Mouse (Mus musculus) stomach, embryonic 14.5 days (tissue): ENCODE data around the gene Il11ra1. TPM values are rescaled to one million over a fixed set of nuclear protein-coding genes. Genes with fewer than 3 reads are reported as not detected.

Experiments used
- ATAC-seq: fragments of 200-750 bp; cut with Nextera tagmentation; 2 replicates; pipeline ENCODE4 v1.8.0; 2017; ENCODE audit warnings: low read depth, moderate TSS enrichment; ENCODE audit not compliant: insufficient number of reproducible peaks, insufficient read depth, low FRiP score
- H3K27ac ChIP-seq: fragments of 300-500 bp; sonication (generic); 2 replicates; pipeline ENCODE4 v1.5.1; 2014; ENCODE audit warnings: mild to moderate bottlenecking, low read length, moderate library complexity, mixed read lengths
- H3K27me3 ChIP-seq: fragments of 300-500 bp; sonication (generic); 2 replicates; pipeline ENCODE4 v1.6.1; 2014; ENCODE audit warnings: low read length, control low read depth, mixed read lengths; ENCODE audit not compliant: control insufficient read depth, insufficient read depth
- H3K36me3 ChIP-seq: fragments of 300-500 bp; sonication (generic); 2 replicates; pipeline ENCODE4 v1.6.1; 2014; ENCODE audit warnings: mild to moderate bottlenecking, control low read depth, low read length, moderate library complexity, mixed read lengths; ENCODE audit not compliant: control insufficient read depth, insufficient read depth
- H3K4me1 ChIP-seq: fragments of 300-500 bp; sonication (generic); 2 replicates; pipeline ENCODE4 v1.6.1; 2014; ENCODE audit warnings: low read length, control low read depth, mixed read lengths; ENCODE audit not compliant: control insufficient read depth, insufficient read depth
- H3K4me2 ChIP-seq: fragments of 300-500 bp; sonication (generic); replicated peaks from 2 replicates; pipeline ENCODE4 v1.6.1; 2014; ENCODE audit warnings: low read depth, low read length, control low read depth
- H3K4me3 ChIP-seq: fragments of 300-500 bp; sonication (generic); 2 replicates; pipeline ENCODE4 v1.5.1; 2014; ENCODE audit warnings: low read depth, low read length, control low read depth
- H3K9ac ChIP-seq: fragments of 300-500 bp; sonication (generic); replicated peaks from 2 replicates; pipeline ENCODE4 v1.6.1; 2014; ENCODE audit warnings: low read depth, mild to moderate bottlenecking, control low read depth, low read length, moderate library complexity, mixed read lengths
- H3K9me3 ChIP-seq: fragments of 300-500 bp; sonication (generic); 2 replicates; pipeline ENCODE4 v1.6.1; 2016; ENCODE audit warnings: low read depth, low read length, control low read depth; ENCODE audit not compliant: control insufficient read depth
- WGBS: fragments of 180-500 bp; shearing (Covaris S2); extraction: QIAGEN DNeasy Blood & Tissue Kit; methylation state at CpG from one replicate; pipeline ENCODE4 v1.1.7; 2014; 5-methylcytosine and 5-hydroxymethylcytosine counted together
- polyA plus RNA-seq: library from polyadenylated mRNA; unstranded; fragments of >200 nt; fragmentation: Nextera tagmentation; extraction: Ambion mirVana; gene quantifications from 2 replicates; pipeline ENCODE4 v1.2.1, GENCODE M21; 2014

Gene Il11ra1
- polyA plus RNA-seq, 1 experiment from 2014 or later, result 162 TPM

- WGBS, result 35% methylated on average over 8 of the region's 8 CpGs
- Histone ChIP-seq H3K4me1 (peaks cover 33% of the 10 kb centered on the region), H3K4me3 (no peak overlapping the region), H3K27me3 (no peaks in the 10 kb centered on the region), H3K9ac (no peak overlapping the region), H3K36me3 (no peaks in the 10 kb centered on the region), H3K27ac (no peak overlapping the region), H3K9me3 (no peaks in the 10 kb centered on the region), H3K4me2 (no peak overlapping the region)
- ATAC-seq, result no peak
These were observed 27.2 kb upstream of the Il11ra1 start for GRCm38 (mm10) chr4:41672522-41672963.

GRCm38 (mm10) chr4:41673186-41673585 is 26.6 kb upstream of the Il11ra1 start:
- no peak overlapping the region for H3K9ac ChIP-seq
- no peak overlapping the region for H3K4me3 ChIP-seq
- no peaks in the 10 kb centered on the region for H3K9me3 ChIP-seq
- ATAC-seq, result no peak
- H3K4me2 ChIP-seq, result no peak overlapping the region
- no peaks in the 10 kb centered on the region for H3K27me3 ChIP-seq
- WGBS, result 66% methylated on average over 19 of the region's 19 CpGs
- H3K27ac ChIP-seq, result no peak overlapping the region
- peaks cover 36% of the 10 kb centered on the region for H3K4me1 ChIP-seq
- no peaks in the 10 kb centered on the region for H3K36me3 ChIP-seq

GRCm38 (mm10) chr4:41676248-41677005 is 23.4 kb upstream of the Il11ra1 start:
- H3K27ac ChIP-seq, result peak overlapping the region; percentile 27; the same call in 1 of the 2 replicates

GRCm38 (mm10) chr4:41677006-41677629 is 22.7 kb upstream of the Il11ra1 start:
- Histone ChIP-seq H3K4me2 (no peak overlapping the region), H3K9me3 (no peaks in the 10 kb centered on the region), H3K4me3 (no peak overlapping the region), H3K36me3 (no peaks in the 10 kb centered on the region), H3K27me3 (no peaks in the 10 kb centered on the region), H3K9ac (no peak overlapping the region), H3K27ac (peak overlapping the region; percentile 15; the same call in 1 of the 2 replicates), H3K4me1 (peaks cover 42% of the 10 kb centered on the region)
- ATAC-seq, result peak; percentile 18; the same call in 1 of the 2 replicates
- 42% methylated on average over 12 of the region's 13 CpGs for WGBS

More at GRCm38 (mm10) chr4:41676248-41677005, 23.4 kb upstream of the Il11ra1 start:
- peaks cover 47% of the 10 kb centered on the region for H3K4me1 ChIP-seq
- WGBS, result 55% methylated on average over 17 of the region's 17 CpGs
- no peak overlapping the region for H3K4me2 ChIP-seq
- ATAC-seq, result no peak
- H3K4me3 ChIP-seq, result no peak overlapping the region
- H3K9ac ChIP-seq, result no peak overlapping the region
- no peaks in the 10 kb centered on the region for H3K27me3 ChIP-seq
- no peaks in the 10 kb centered on the region for H3K9me3 ChIP-seq
- no peaks in the 10 kb centered on the region for H3K36me3 ChIP-seq

GRCm38 (mm10) chr4:41678863-41679262 is 20.9 kb upstream of the Il11ra1 start:
- Histone ChIP-seq H3K4me1 (peaks cover 44% of the 10 kb centered on the region), H3K9me3 (no peaks in the 10 kb centered on the region), H3K4me2 (no peak overlapping the region), H3K27me3 (no peaks in the 10 kb centered on the region), H3K4me3 (no peak overlapping the region), H3K9ac (no peak overlapping the region), H3K36me3 (no peaks in the 10 kb centered on the region), H3K27ac (no peak overlapping the region)
- ATAC-seq, result no peak
- WGBS, result 65% methylated on average over 6 of the region's 6 CpGs

GRCm38 (mm10) chr4:41679291-41679690 is 20.5 kb upstream of the Il11ra1 start:
- Histone ChIP-seq H3K4me1 (peaks cover 44% of the 10 kb centered on the region), H3K27me3 (no peaks in the 10 kb centered on the region), H3K36me3 (no peaks in the 10 kb centered on the region), H3K9ac (no peak overlapping the region), H3K9me3 (no peaks in the 10 kb centered on the region), H3K4me2 (no peak overlapping the region), H3K27ac (no peak overlapping the region), H3K4me3 (no peak overlapping the region)
- 56% methylated on average over 1 of the region's 2 CpGs for WGBS
- peak; percentile 56; the same call in 1 of the 2 replicates for ATAC-seq

GRCm38 (mm10) chr4:41681176-41681575 is 18.6 kb upstream of the Il11ra1 start:
- ATAC-seq, result no peak
- H3K36me3 ChIP-seq, result no peaks in the 10 kb centered on the region
- H3K4me3 ChIP-seq, result no peak overlapping the region
- H3K9ac ChIP-seq, result no peak overlapping the region
- H3K4me1 ChIP-seq, result peaks cover 41% of the 10 kb centered on the region
- no peaks in the 10 kb centered on the region for H3K27me3 ChIP-seq
- H3K4me2 ChIP-seq, result no peak overlapping the region
- 49% methylated on average over 4 of the region's 4 CpGs for WGBS
- no peak overlapping the region for H3K27ac ChIP-seq
- no peaks in the 10 kb centered on the region for H3K9me3 ChIP-seq

GRCm38 (mm10) chr4:41681947-41682346 is 17.8 kb upstream of the Il11ra1 start:
- Histone ChIP-seq H3K4me3 (no peak overlapping the region), H3K4me2 (no peak overlapping the region), H3K4me1 (peaks cover 34% of the 10 kb centered on the region), H3K9ac (no peak overlapping the region), H3K9me3 (no peaks in the 10 kb centered on the region), H3K27me3 (no peaks in the 10 kb centered on the region), H3K27ac (no peak overlapping the region), H3K36me3 (no peaks in the 10 kb centered on the region)
- no peak for ATAC-seq
- 57% methylated on average over 10 of the region's 10 CpGs for WGBS
